Mouse (Mus musculus) lung, postnatal 0 days (tissue): ENCODE results near the gene Ly6g6d. TPM values are rescaled to one million over a fixed set of nuclear protein-coding genes. Genes with fewer than 3 reads are reported as not detected.

Source experiments
- ATAC-seq: fragments of 200-750 bp; cut with Nextera tagmentation; 2 replicates; pipeline ENCODE4 v1.8.0; 2017; ENCODE audit warnings: moderate library complexity
- DNase-seq: peaks from one replicate; pipeline ENCODE4 v3.0.0-alpha.2; 2016; ENCODE audit warnings: low spot score
- H3K27ac ChIP-seq: fragments of 300-500 bp; sonication (generic); 2 replicates; pipeline ENCODE4 v1.5.1; 2014; ENCODE audit warnings: antibody characterized with exemption, mild to moderate bottlenecking, low read length, mixed read lengths
- H3K27me3 ChIP-seq: fragments of 300-500 bp; sonication (generic); replicated peaks from 2 replicates; pipeline ENCODE4 v1.6.1; 2014; ENCODE audit warnings: low read length, mixed read lengths; ENCODE audit not compliant: insufficient read depth
- H3K36me3 ChIP-seq: fragments of 300-500 bp; sonication (generic); 2 replicates; pipeline ENCODE4 v1.6.1; 2014; ENCODE audit warnings: low read length, mixed read lengths; ENCODE audit not compliant: insufficient read depth
- H3K4me1 ChIP-seq: fragments of 300-500 bp; sonication (generic); 2 replicates; pipeline ENCODE4 v1.6.1; 2014; ENCODE audit warnings: antibody characterized with exemption, low read depth, low read length, mixed read lengths; ENCODE audit not compliant: insufficient read depth
- H3K4me2 ChIP-seq: fragments of 300-500 bp; sonication (generic); replicated peaks from 2 replicates; pipeline ENCODE4 v1.6.1; 2014; ENCODE audit warnings: low read depth, mild to moderate bottlenecking, low read length, moderate library complexity, mixed read lengths
- H3K4me3 ChIP-seq: fragments of 300-500 bp; sonication (generic); 2 replicates; pipeline ENCODE4 v1.5.1; 2014; ENCODE audit warnings: low read depth, low read length
- H3K9ac ChIP-seq: fragments of 300-500 bp; sonication (generic); replicated peaks from 2 replicates; pipeline ENCODE4 v1.6.1; 2014; ENCODE audit warnings: low read depth, mild to moderate bottlenecking
- H3K9me3 ChIP-seq: fragments of 300-500 bp; sonication (generic); 2 replicates; pipeline ENCODE4 v1.6.1; 2016; ENCODE audit warnings: low read length, mixed read lengths
- CTCF ChIP-seq: IDR thresholded peaks from 2 replicates; pipeline ENCODE4 v1.5.1; 2016; ENCODE audit warnings: antibody characterized with exemption, mild to moderate bottlenecking
- EP300 ChIP-seq: IDR thresholded peaks from 2 replicates; pipeline ENCODE4 v1.6.1; 2016; ENCODE audit warnings: antibody characterized with exemption, mild to moderate bottlenecking, control low read depth
- WGBS: fragments of 180-500 bp; shearing (Covaris S2); extraction: QIAGEN DNeasy Blood & Tissue Kit; methylation state at CpG from one replicate; pipeline ENCODE4 v1.1.7; 2014; 5-methylcytosine and 5-hydroxymethylcytosine counted together
- polyA plus RNA-seq: library from polyadenylated mRNA; unstranded; fragments of >200 nt; fragmentation: Nextera tagmentation; extraction: Ambion mirVana; gene quantifications from 2 replicates; pipeline ENCODE4 v1.2.1, GENCODE M21; 2015

Gene Ly6g6d
- polyA plus RNA-seq, 1 experiment from 2014 or later: 14.7 TPM

DNA sequence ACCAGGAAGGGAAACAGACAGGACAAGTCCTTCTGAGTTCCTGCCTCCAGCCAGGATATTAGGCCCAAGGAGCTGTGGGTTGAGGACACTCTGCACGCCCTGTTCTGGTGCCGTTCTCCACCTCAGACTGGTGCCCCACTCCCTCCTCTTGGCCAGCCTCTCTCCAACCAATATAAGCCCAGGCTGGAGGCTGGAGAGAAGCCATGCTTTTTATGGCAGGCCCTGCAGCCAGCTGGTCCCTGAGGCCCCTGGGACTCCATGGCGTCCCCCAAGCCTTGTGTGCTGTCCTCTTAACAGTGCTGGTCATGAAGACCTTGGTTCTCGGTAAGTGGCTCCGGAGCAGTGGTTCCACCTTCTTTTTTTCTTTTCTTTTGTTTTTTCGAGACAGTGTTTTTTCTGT lies 30.2 kb upstream of the Ly6g6d start, which contains the start of gene Ly6g5c:
Gene Ly6g5c (plus strand): TSS at position 183 of the 400 bp plus-strand sequence.
- TF ChIP-seq EP300 (no peak), CTCF (no peak)
- DNase-seq: no peak
- no peak for ATAC-seq
- Histone ChIP-seq H3K4me2 (no peak within 1 kb of the TSS), H3K36me3 (0 out of 2 replicates have a peak, but pooled peaks cover 5% of the 10 kb centered on the region), H3K27me3 (no peaks in the 10 kb centered on the region), H3K4me1 (no peaks in the 10 kb centered on the region), H3K9me3 (no peaks in the 10 kb centered on the region), H3K4me3 (no peak within 1 kb of the TSS), H3K9ac (no peak within 1 kb of the TSS), H3K27ac (no peak within 1 kb of the TSS)
- WGBS: 78% methylated on average over 6 of the region's 6 CpGs

DNA sequence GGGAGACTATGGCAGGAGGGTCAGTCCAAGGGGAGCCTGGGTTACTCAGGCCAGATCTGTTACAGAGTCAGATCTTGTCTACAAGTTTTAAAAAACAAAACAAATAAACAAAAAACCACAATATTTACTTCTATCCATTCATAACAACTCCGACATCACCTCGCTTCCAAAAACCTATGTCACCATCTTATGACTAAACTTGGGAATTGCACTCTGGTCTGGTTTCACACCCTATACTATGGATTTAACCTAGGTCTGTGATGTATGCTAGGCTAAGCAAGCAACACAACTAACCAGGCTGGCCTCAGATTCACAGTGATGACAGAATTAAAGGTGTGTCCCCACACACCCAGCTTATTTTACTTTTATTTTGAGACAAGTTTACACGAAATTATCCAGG lies 28.7 kb upstream of the Ly6g6d start:
- no peak overlapping the region for H3K4me2 ChIP-seq
- TF ChIP-seq EP300 (no peak), CTCF (peak; percentile 26; the same call in 1 of the 2 replicates)
- no peaks in the 10 kb centered on the region for H3K9me3 ChIP-seq
- H3K27ac ChIP-seq: no peak overlapping the region
- 55% methylated on average over 3 of the region's 3 CpGs for WGBS
- no peak for ATAC-seq
- H3K4me3 ChIP-seq: no peak overlapping the region
- H3K4me1 ChIP-seq: no peaks in the 10 kb centered on the region
- H3K27me3 ChIP-seq: no peaks in the 10 kb centered on the region
- H3K36me3 ChIP-seq: peaks cover 17% of the 10 kb centered on the region; the same call in 1 of the 2 replicates
- H3K9ac ChIP-seq: no peak overlapping the region
- no peak for DNase-seq

DNA sequence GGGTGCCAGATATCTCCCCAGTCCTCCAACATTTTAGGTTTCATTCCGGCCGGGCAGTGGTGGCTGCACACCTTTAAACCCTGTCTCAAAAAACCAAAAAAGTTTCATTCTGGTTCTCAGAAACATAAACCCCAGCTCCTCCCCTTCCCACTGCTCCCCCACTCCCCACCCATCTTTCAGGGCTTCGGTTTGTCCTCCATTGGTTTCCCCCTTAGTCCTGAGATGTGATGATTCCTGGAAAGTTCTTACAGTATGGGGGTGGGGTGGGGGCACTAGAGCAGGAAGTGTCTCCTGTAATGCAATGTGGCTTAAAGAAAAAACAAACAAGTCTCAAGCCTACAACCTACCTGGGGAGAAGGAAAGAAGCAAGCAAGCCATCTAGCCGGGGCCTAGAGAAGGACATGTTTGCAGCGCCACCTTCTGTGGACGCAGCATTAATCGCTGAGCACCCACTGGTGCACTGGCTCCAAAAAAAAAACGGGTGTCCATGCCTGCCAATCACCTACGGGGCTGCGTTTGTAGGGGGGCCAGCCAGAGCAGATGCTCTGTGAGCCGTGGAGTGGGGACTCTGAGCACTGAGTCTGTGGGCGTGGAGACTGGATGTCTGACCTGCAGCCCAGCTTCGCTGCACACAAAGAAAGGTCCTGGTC lies 28.0 kb upstream of the Ly6g6d start:
- Histone ChIP-seq H3K4me3 (no peak overlapping the region), H3K36me3 (peaks cover 22% of the 10 kb centered on the region; the same call in 1 of the 2 replicates), H3K9ac (no peak overlapping the region; the same call in 1 of the 2 replicates), H3K4me2 (no peak overlapping the region), H3K27me3 (no peaks in the 10 kb centered on the region), H3K27ac (no peak overlapping the region), H3K4me1 (no peaks in the 10 kb centered on the region), H3K9me3 (no peaks in the 10 kb centered on the region)
- 22% methylated on average over 13 of the region's 13 CpGs for WGBS
- TF ChIP-seq EP300: no peak
- TF ChIP-seq CTCF: peak; percentile 73
- no peak for ATAC-seq
- DNase-seq: peak; percentile 66

DNA sequence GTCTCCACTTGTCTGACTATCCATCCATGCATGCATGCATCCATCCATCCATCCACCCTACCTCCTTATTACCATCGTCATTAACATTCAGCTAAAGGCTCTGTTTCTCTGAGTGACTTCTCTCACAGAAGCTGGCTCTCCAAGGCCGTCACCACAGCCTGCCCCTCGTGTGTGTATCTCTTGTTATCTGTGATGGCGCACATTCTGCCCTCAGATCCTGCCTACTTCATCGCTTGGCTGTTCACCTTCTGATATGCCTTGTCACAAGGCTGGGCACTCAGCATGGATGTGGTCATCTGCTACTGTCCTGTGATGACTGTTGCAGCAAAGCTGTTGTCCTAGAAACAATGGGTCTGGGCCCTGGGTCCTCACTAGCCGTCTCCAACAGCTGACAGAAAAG lies 26.9 kb upstream of the Ly6g6d start:
- 67% methylated on average over 6 of the region's 6 CpGs for WGBS
- ATAC-seq: no peak
- TF ChIP-seq CTCF: no peak
- TF ChIP-seq EP300: no peak
- no peak overlapping the region for H3K4me3 ChIP-seq
- H3K9ac ChIP-seq: no peak overlapping the region
- DNase-seq: no peak
- H3K9me3 ChIP-seq: no peaks in the 10 kb centered on the region
- H3K4me2 ChIP-seq: no peak overlapping the region
- H3K27me3 ChIP-seq: no peaks in the 10 kb centered on the region
- H3K4me1 ChIP-seq: no peaks in the 10 kb centered on the region
- H3K36me3 ChIP-seq: peaks cover 22% of the 10 kb centered on the region; the same call in 1 of the 2 replicates
- H3K27ac ChIP-seq: no peak overlapping the region

DNA sequence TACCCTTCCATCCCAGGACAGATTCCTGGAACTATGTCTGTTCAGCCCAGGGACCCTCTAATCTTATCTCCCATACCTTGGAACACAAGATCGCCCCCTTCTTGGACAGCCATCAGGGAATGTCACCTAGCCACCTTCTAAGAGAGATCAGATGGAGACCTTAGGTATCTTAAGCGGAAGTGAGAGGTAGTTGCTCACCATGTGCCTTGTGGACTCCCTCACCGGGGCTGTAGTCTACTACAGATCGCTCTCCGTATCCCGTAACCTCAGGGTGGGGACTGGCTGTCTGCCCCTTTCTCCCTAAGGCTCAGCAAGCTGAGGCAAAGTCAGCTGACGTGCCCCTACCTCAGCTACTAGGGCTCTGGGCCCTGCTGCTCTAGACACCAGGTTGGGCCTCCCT lies 26.2 kb upstream of the Ly6g6d start:
- H3K9ac ChIP-seq: no peak overlapping the region
- peaks cover 22% of the 10 kb centered on the region; the same call in 1 of the 2 replicates for H3K36me3 ChIP-seq
- H3K27me3 ChIP-seq: no peaks in the 10 kb centered on the region
- TF ChIP-seq EP300: no peak
- TF ChIP-seq CTCF: no peak
- H3K4me2 ChIP-seq: no peak overlapping the region
- H3K4me3 ChIP-seq: no peak overlapping the region
- no peaks in the 10 kb centered on the region for H3K4me1 ChIP-seq
- WGBS: 90% methylated on average over 7 of the region's 7 CpGs
- DNase-seq: no peak
- no peaks in the 10 kb centered on the region for H3K9me3 ChIP-seq
- H3K27ac ChIP-seq: no peak overlapping the region
- ATAC-seq: no peak

DNA sequence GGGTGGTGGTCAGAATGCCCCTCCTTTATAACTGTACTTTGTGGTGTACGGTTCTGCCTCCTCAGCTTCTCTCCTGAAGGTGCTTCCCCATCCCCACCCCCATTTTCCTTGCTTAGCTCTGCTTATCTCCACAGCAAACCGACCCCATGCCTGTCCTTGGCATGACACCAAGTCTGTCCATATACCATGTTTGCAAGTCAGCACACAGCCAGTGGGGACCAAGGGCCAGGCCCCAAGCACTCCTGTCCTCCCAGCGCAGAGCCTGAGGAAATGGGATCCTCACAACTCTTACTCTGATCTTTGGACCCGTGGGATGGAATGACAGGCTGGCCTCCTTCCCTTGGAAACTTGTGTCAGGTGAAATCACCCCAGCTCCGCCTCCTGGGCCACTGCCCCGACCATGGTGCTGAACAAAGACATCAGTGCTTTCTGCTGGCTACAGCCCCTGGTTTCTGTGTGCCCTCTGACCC lies 25.4 kb upstream of the Ly6g6d start:
- no peaks in the 10 kb centered on the region for H3K4me1 ChIP-seq
- no peak overlapping the region for H3K4me2 ChIP-seq
- DNase-seq (no peak), ATAC-seq (no peak)
- no peaks in the 10 kb centered on the region for H3K9me3 ChIP-seq
- no peak overlapping the region for H3K4me3 ChIP-seq
- peaks cover 27% of the 10 kb centered on the region; the same call in 1 of the 2 replicates for H3K36me3 ChIP-seq
- WGBS: 58% methylated on average over 6 of the region's 6 CpGs
- no peak overlapping the region for H3K9ac ChIP-seq
- H3K27me3 ChIP-seq: no peaks in the 10 kb centered on the region
- H3K27ac ChIP-seq: no peak overlapping the region
- no peak for TF ChIP-seq CTCF
- TF ChIP-seq EP300: no peak
